Mouse (Mus musculus) spleen, adult 2 months (tissue): ENCODE measurements around the gene Mapk8ip1. TPM values are rescaled to one million over a fixed set of nuclear protein-coding genes. Genes with fewer than 3 reads are reported as not detected.

ENCODE experiments used
- DNase-seq, 2 experiments: peaks; one replicate each; pipeline versions ENCODE4 v3.0.0 to v3.0.0-alpha.2; 2012 to 2021; ENCODE audit warnings: low spot score in 2 of 2, low read depth in 1 of 2
- H3K27ac ChIP-seq: fragments of 200-500 bp; 2 replicates; pipeline ENCODE4 v1.5.1; 2012; ENCODE audit warnings: low read length, inconsistent platforms; ENCODE audit not compliant: insufficient read depth
- H3K27me3 ChIP-seq: fragments of 200-500 bp; 2 replicates; pipeline ENCODE4 v1.6.1; 2012; ENCODE audit warnings: mild to moderate bottlenecking, moderate library complexity, low read length, inconsistent platforms; ENCODE audit not compliant: control insufficient read depth, insufficient read depth
- H3K36me3 ChIP-seq: fragments of 200-500 bp; 2 replicates; pipeline ENCODE4 v1.6.1; 2012; ENCODE audit warnings: mild to moderate bottlenecking, low read length, inconsistent platforms; ENCODE audit not compliant: control insufficient read depth, insufficient read depth
- H3K4me1 ChIP-seq: fragments of 200-500 bp; 2 replicates; pipeline ENCODE4 v1.6.1; 2011; ENCODE audit warnings: inconsistent platforms; ENCODE audit not compliant: control insufficient read depth, insufficient read depth, insufficient read length
- H3K4me3 ChIP-seq: fragments of 200-500 bp; 2 replicates; pipeline ENCODE4 v1.5.1; 2011; ENCODE audit warnings: mild to moderate bottlenecking, inconsistent platforms; ENCODE audit not compliant: insufficient read depth, insufficient read length; ENCODE audit errors: extremely low read depth
- CTCF ChIP-seq: fragments of 200-500 bp; IDR thresholded peaks from 2 replicates; pipeline ENCODE4 v1.5.1; 2011; ENCODE audit warnings: mild to moderate bottlenecking, inconsistent platforms; ENCODE audit not compliant: insufficient read depth, insufficient read length, insufficient replicate concordance; ENCODE audit errors: extremely low read depth
- POLR2A ChIP-seq: fragments of 200-500 bp; IDR thresholded peaks from 2 replicates; pipeline ENCODE4 v1.6.1; 2011; ENCODE audit warnings: low read depth, low read length, inconsistent platforms
- WGBS: fragments of 180-500 bp; shearing (Covaris S2); methylation state at CpG from one replicate; pipeline ENCODE4 v1.1.7; 2018; 5-methylcytosine and 5-hydroxymethylcytosine counted together
- polyA plus RNA-seq: library from polyadenylated mRNA; depleted of rRNA; stranded (reverse); fragments of >200 nt; gene quantifications from 2 replicates; pipeline ENCODE4 v1.2.3, GENCODE M21; 2012

Gene Mapk8ip1
- polyA plus RNA-seq, 1 experiment: 5.0 TPM

- no peak for DNase-seq
- Histone ChIP-seq H3K4me1 (no peaks in the 10 kb centered on the region), H3K27ac (no peak overlapping the region), H3K36me3 (peaks cover 12% of the 10 kb centered on the region), H3K27me3 (no peaks in the 10 kb centered on the region), H3K4me3 (no peak overlapping the region)
- no peak for TF ChIP-seq CTCF
- TF ChIP-seq POLR2A: no peak
- 44% methylated on average over 10 of the region's 10 CpGs for WGBS
Observed at GRCm38 (mm10) chr2:92422388-92423135, 21.5 kb upstream of the Mapk8ip1 start.

- no peaks in the 10 kb centered on the region for H3K27me3 ChIP-seq
- WGBS: 87% methylated on average over 7 of the region's 7 CpGs
- TF ChIP-seq CTCF: no peak
- TF ChIP-seq POLR2A: no peak
- DNase-seq: no peak
- no peaks in the 10 kb centered on the region for H3K4me1 ChIP-seq
- no peak overlapping the region for H3K27ac ChIP-seq
- no peak overlapping the region for H3K4me3 ChIP-seq
- peaks cover 14% of the 10 kb centered on the region for H3K36me3 ChIP-seq
Observed at GRCm38 (mm10) chr2:92421723-92422387, 20.8 kb upstream of the Mapk8ip1 start.

- H3K4me1 ChIP-seq: no peaks in the 10 kb centered on the region
- TF ChIP-seq CTCF: no peak
- no peak for TF ChIP-seq POLR2A
- H3K27me3 ChIP-seq: no peaks in the 10 kb centered on the region
- no peak overlapping the region for H3K27ac ChIP-seq
- no peak overlapping the region for H3K4me3 ChIP-seq
- WGBS: 95% methylated on average over 10 of the region's 10 CpGs
- peaks cover 46% of the 10 kb centered on the region for H3K36me3 ChIP-seq
- DNase-seq: no peak
Observed at GRCm38 (mm10) chr2:92411705-92412104, 10.6 kb upstream of the Mapk8ip1 start.

- TF ChIP-seq CTCF: no peak
- TF ChIP-seq POLR2A: no peak
- 95% methylated on average over 18 of the region's 18 CpGs for WGBS
- Histone ChIP-seq H3K27ac (no peak overlapping the region), H3K4me3 (no peak overlapping the region), H3K36me3 (peaks cover 31% of the 10 kb centered on the region), H3K27me3 (no peaks in the 10 kb centered on the region), H3K4me1 (no peaks in the 10 kb centered on the region)
- no peak for DNase-seq
Observed at GRCm38 (mm10) chr2:92408309-92409045, 7.4 kb upstream of the Mapk8ip1 start.

GRCm38 (mm10) chr2:92405687-92406086, 4.6 kb upstream of the Mapk8ip1 start:
- TF ChIP-seq CTCF (no peak), POLR2A (no peak)

GRCm38 (mm10) chr2:92404737-92405136, 3.7 kb upstream of the Mapk8ip1 start:
- Histone ChIP-seq H3K4me3 (no peak overlapping the region), H3K36me3 (peaks cover 10% of the 10 kb centered on the region), H3K27ac (no peak overlapping the region), H3K27me3 (peaks cover 9% of the 10 kb centered on the region), H3K4me1 (no peaks in the 10 kb centered on the region)
- no peak for DNase-seq
- 90% methylated on average over 6 of the region's 6 CpGs for WGBS
- TF ChIP-seq CTCF: no peak
- TF ChIP-seq POLR2A: no peak

More at GRCm38 (mm10) chr2:92405687-92406086, 4.6 kb upstream of the Mapk8ip1 start:
- H3K27ac ChIP-seq: no peak overlapping the region
- H3K36me3 ChIP-seq: peaks cover 14% of the 10 kb centered on the region
- WGBS: 90% methylated on average over 7 of the region's 7 CpGs
- H3K4me1 ChIP-seq: no peaks in the 10 kb centered on the region
- no peak overlapping the region for H3K4me3 ChIP-seq
- peaks cover 8% of the 10 kb centered on the region for H3K27me3 ChIP-seq
- DNase-seq: no peak

- H3K4me1 ChIP-seq: no peaks in the 10 kb centered on the region
- H3K36me3 ChIP-seq: peaks cover 6% of the 10 kb centered on the region
- TF ChIP-seq POLR2A: no peak
- no peak for TF ChIP-seq CTCF
- WGBS: 89% methylated on average over 5 of the region's 5 CpGs
- no peak overlapping the region for H3K4me3 ChIP-seq
- H3K27ac ChIP-seq: no peak overlapping the region
- peaks cover 9% of the 10 kb centered on the region for H3K27me3 ChIP-seq
- no peak for DNase-seq
Observed at GRCm38 (mm10) chr2:92403776-92404319, 2.8 kb upstream of the Mapk8ip1 start.
